Mouse (Mus musculus) splenic B cell, adult 2 months (primary cell): Measurements from ENCODE around the gene Sesn1.
A peak's percentile ranks its signal among the peaks of the same experiment; 100 is the strongest.

Experiments used
- DNase-seq: peaks from one replicate; pipeline ENCODE4 v3.0.0-alpha.2; 2011; ENCODE audit warnings: low read depth, low spot score
- H3K27me3 ChIP-seq: 2 replicates; pipeline ENCODE4 v1.6.1; 2012; ENCODE audit warnings: mild to moderate bottlenecking, low read length, moderate library complexity, mixed read lengths; ENCODE audit not compliant: control insufficient read depth, poor library complexity, insufficient read depth, severe bottlenecking
- H3K36me3 ChIP-seq: 2 replicates; pipeline ENCODE4 v1.6.1; 2012; ENCODE audit warnings: mild to moderate bottlenecking, low read length, moderate library complexity, mixed read lengths; ENCODE audit not compliant: control insufficient read depth, poor library complexity, insufficient read depth, severe bottlenecking

Sesn1 gene

DNA sequence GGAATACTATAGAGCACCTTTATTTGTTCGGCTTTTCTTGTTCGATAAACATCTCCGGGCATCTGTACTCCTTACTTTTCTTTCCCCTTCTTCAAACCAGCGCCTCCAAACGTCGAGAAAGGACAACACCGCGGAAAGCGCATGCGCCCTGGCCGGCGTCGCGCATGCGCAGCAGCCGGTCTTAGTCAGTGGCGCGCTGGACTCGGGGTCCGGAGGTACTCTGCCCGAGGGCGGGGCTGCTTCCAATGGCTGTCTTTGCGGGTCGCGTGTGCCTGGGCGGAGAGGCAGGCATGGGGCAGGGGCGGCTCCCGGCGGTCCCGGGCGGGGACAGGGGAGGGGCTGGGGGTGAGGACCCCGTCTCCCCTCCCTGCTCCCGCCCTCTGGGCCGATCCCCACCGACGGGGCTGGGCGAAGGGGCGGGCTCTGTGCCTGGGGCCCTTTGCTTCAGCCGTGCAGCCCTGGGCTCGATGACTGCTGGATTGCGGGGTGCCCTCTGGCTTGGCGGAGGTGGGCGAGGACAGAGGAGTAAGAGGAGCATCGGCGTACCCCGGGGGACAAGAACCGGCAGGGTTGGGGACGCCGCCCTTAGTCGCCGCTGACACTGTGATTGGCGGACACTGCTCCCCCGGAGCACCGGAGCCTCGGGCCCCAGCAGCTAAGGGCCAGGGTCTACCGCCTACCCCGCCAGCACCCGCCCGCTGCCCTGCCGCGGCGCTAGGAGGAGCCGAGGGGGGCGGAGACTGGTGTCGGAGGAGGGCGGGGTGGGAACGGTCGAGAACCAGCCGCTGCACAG lies at the start of gene Sesn1, which contains the start of gene Cep57l1:
Gene Sesn1, plus strand, starts transcription at position 165 of the 793 bp plus-strand sequence.
Gene Cep57l1, minus strand, starts transcription at position 101 of the 793 bp plus-strand sequence.
- no peaks in the 10 kb centered on the region for H3K36me3 ChIP-seq
- DNase-seq, result peak; percentile 92
- no peaks in the 10 kb centered on the region for H3K27me3 ChIP-seq

DNA sequence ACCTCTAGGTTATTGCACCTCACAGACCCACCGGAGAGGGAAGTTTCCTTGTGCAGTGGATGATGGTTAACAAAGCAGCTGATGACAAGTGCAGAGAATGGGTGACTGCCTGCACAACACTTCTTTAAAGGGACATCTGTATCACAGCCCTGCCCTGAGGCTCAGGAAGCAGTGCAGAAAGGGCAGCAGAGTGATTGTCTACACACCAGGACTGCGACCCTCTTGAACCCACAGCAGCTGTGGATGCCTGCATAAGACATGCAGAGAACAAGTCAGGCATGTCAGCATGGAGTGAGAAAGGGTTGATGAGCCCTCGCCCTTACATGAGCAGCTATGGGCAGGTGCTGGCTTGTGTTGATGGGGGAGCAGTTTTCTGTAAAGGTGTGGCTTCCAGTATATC lies 48.9 kb upstream of the Sesn1 start:
- H3K27me3 ChIP-seq, result no peaks in the 10 kb centered on the region
- no peak for DNase-seq
- no peaks in the 10 kb centered on the region for H3K36me3 ChIP-seq

DNA sequence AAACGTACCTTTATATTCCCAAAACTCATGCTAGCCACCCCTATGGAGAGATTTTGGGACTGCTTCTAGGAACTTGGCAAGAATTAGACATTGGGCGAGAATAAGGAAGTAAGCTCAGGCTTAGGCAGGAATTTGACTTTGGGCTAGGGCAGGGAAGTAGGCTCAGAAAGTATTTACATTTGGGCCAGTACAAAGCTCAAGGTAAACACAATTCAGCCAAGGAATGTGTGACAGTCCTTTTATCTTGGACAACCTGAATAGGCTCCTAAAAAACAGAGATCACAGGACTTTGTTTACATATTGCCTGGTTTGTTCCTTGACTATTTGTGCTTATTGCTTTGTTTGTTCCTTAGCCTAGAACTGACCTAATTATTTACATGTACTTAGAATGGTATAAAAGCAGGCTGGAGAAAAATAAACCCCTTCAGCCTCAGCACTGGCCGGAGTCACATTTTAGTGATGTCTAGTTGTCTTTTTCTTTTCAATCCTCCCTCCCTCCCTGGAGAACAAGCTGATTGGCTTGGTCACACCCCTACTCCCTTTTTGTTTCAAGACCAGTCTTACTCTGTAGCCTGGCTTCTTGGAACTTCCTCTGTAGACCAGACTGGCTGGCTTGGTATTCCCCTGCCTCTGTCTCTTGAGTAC lies 45.9 kb upstream of the Sesn1 start:
- no peak for DNase-seq

DNA sequence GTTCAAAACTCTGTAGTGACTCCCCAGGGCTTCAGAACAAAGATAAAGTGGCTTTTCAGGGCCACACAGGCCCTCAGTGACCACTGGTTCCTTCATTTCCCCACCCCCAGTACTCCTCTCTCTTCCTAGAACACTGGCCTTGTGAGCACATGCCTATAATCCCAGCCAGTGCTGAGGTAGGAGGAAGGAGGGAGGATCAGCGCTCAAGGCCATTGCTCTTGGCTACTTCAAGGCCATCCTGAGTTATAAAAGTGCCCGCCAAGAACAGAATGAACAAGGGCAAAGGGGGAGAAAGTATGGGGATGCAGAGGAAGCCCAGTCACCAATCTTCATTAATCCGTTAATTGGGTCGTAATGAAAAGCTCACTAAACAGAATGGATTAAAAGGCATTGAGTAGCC lies 44.1 kb upstream of the Sesn1 start:
- no peak for DNase-seq
- Histone ChIP-seq H3K27me3 (no peaks in the 10 kb centered on the region), H3K36me3 (no peaks in the 10 kb centered on the region)

More for the DNA sequence above, 45.9 kb upstream of the Sesn1 start:
- Histone ChIP-seq H3K36me3 (no peaks in the 10 kb centered on the region), H3K27me3 (no peaks in the 10 kb centered on the region)

DNA sequence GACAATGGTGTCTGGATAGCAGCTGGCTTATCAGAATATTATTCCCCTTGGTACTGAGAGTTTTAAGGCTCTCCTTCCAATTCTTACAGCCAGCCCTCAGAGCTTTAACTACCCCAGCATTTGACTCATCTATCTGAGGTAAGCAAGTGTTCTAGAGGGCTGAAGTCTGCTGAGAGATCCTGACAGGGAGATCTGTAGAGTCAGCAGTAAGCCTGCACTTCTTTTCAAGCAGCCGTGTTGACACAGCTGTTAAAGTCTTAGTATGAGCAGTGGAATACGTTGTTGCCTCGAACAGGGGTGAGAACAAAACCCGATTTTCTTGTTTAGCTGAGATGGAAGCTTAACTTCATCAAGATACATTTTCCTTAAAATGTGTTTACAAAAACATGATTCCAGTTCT lies 43.5 kb upstream of the Sesn1 start:
- H3K27me3 ChIP-seq, result no peaks in the 10 kb centered on the region
- no peaks in the 10 kb centered on the region for H3K36me3 ChIP-seq
- no peak for DNase-seq

DNA sequence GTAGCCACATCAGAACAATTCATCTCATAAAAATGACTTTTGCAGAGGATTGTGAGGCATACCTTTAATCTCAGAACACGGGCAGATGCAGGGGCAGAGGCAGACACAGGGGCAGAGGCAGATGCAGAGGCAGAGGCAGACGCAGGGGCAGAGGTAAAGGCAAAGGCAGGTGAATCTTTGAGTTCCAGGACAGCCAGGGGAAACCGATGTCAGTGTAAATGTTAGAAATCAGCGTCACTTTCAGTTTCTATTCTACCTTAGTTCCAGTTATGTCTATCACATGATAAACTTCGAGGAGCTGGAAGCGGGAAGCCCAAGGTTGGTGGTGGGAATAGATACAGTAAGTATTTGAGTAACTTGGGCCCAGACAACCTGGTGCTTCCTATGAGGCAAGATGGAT lies 42.5 kb upstream of the Sesn1 start:
- DNase-seq, result no peak
- Histone ChIP-seq H3K36me3 (no peaks in the 10 kb centered on the region), H3K27me3 (no peaks in the 10 kb centered on the region)

DNA sequence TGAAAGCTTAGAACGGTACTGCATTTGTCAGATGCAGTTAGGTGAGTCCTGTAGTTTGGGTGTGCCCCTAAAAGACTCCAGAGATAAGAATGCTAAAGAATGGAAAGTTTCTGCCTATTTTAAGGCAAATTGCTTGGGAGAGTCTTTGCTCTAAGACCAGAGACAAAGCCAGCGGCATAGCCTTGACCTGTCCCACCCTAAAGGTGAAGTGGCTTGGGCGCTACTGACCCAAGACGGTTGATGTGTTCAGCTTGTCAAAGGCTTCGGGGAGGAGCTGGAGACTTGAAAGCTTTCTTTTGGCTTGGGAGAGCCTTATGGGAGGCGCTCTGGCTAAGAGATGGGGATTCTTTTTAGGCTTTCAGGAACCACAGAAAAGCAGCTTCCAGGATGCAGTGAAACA lies 17.4 kb upstream of the Sesn1 start:
- DNase-seq, result no peak
- Histone ChIP-seq H3K36me3 (no peaks in the 10 kb centered on the region), H3K27me3 (no peaks in the 10 kb centered on the region)

DNA sequence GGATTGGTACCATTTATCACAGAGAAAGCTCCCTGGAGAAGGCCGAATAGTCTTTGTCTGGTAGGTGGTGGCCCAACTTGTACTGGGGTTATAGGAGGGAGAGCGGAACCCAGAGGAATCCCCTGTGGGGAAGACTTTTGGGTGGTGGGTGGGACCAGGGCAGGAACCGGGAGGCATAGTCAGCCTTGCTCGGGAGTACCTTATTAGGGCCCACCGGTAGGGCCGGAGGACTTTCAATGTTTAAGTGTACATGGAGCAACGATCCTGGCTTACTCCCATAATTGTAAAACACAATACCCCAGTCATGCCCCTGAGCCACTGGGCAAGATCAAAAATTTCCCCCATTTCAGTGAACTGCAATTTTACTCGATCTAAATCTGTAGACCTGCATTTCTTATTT lies 12.5 kb upstream of the Sesn1 start:
- Histone ChIP-seq H3K36me3 (no peaks in the 10 kb centered on the region), H3K27me3 (no peaks in the 10 kb centered on the region)
- DNase-seq, result no peak

DNA sequence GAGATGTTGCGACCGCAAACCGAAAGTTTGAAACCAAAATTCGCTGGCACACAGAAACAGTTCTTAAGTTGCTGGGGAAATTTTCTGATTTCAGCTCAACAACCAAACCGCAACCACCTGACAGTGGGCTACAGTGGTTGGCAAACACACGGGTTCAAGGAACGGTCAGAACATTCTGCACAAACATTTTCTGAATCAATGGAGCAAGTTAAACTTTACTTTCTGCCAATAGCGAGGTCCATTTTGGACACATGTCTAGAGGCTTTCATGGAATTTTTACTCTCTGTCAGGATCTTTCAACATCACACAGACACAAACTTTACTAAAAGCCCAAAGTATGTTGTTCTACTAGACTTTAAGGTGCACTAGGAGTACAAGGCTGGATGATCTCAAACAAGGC lies 6.3 kb upstream of the Sesn1 start:
- Histone ChIP-seq H3K36me3 (no peaks in the 10 kb centered on the region), H3K27me3 (no peaks in the 10 kb centered on the region)
- no peak for DNase-seq

DNA sequence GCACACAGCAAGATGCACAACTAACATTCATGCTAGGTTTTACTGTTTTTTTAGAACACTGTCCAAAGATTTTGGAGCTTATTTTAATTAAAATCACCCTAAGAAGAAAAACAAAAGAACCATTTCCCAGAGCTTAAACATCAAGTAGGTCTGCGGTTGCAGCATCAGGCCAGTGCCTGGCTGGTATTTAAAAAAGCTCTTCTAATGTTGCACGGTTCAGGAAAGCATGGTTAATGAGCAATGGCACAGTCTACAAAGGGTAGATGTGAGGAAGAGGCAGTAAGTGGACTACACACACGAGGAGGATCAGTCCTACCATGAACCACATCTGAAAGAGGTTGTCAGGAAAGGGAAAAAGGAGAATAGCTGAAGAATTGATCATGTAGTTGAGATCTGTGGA lies 5.0 kb upstream of the Sesn1 start:
- no peak for DNase-seq
- no peaks in the 10 kb centered on the region for H3K36me3 ChIP-seq

DNA sequence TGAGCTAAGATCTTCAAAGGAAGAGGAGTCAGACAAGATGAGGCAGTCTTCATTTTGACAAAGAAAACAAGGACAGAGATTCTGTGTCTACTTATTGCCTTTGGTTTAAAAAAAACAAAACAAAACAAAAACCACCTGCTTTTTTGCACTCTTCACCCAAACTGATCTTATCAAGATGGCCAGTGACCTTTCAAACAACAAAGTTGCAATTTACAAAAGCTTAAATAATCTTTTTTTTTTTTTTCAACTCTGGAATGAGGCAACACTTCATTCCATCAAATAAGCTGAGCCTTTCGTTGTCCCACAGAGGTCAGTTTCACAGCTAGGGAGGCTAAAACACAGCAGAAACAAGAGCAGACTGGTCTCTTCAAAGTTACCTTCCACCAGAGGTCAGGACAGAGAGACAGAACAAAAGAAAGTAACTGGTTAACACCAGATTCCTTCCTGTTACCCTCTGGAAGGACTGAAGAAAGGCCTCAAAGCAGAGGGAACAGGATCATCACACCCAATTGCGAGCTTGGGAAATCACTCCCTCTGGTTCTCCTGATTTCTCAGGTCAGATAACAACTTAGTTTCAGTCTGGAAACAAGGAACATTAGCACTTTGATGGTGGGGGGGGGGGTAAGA lies 3.9 kb upstream of the Sesn1 start:
- Histone ChIP-seq H3K36me3 (no peaks in the 10 kb centered on the region), H3K27me3 (no peaks in the 10 kb centered on the region)
- DNase-seq, result no peak

More for the DNA sequence above, 5.0 kb upstream of the Sesn1 start:
- H3K27me3 ChIP-seq, result no peaks in the 10 kb centered on the region

DNA sequence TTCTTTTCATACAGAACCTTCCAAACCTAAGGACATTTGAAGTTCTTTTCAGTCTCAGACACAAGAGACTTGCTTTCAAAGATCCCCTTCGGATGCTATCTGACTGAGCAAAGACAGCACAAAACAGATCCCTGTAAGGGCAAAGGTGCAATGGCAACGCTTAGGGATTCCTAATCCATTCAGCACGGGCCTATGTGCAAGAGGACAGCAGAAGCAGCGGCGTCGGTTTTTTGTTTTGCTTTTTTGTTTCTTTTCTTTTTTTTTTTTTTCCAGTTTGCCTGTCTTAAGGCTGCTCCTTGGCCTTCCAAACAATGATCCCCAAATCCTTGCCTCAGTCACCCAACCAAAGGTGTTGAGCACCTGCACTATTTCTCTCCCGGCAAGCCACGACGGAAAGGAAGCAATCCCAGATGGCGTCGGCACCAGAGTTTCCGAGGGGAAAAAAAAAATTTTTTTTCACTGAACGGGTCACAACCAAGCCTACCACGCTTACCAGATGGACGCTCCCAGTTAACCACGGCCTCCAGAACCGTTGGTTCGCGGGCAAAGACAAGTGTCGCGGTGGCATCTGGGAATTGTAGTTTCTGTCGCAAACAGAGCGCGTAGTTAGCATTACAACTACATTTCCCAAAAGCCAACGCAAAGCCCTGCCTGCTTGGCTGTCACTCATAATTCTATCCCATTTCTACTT lies 510 bp upstream of the Sesn1 start:
- DNase-seq, result no peak
- H3K36me3 ChIP-seq, result no peaks in the 10 kb centered on the region

DNA sequence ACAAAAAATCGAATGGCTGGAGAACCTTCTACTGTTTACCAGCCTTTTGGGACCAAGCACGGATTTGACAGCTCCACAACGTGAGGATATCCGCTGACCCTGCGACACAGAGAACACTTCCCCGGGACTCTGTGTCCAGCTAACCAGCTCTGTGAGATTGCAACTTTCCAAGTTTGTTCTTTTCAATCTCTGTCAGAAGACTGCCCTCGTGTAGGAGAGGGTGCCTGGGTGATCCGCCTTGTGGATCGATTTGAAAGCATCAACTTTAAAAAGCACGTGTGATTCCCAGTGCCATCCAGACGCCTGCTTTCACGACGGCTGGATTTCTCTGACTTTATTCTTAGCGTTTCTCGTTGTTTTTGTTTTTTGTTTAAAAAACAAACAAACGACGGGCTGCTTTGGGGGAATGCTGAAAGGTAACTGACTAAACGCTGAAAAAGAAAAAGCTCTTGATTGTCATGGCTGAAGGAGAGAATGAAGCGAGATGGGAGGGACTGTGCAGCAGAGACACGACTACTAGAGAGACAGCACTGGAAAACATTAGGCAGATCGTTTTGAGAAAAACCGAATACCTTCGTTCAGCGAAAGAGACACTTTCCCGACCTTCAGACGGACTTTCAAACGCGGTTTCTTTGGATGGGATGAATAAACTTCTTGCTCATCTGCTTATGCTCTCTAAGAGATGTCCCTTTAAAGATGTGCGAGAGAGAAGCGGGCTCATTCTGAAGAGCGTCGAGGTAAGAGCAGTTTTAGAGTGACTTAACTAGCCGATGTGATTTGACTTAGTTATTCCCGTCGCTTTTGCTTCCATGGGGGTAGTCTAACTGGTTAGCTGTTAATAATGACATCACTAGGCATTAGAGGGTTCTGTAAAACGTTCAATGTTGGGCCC lies 1.1 kb downstream of the Sesn1 start:
- peak; percentile 26 for DNase-seq

More for the DNA sequence above, 510 bp upstream of the Sesn1 start:
- H3K27me3 ChIP-seq, result no peaks in the 10 kb centered on the region

DNA sequence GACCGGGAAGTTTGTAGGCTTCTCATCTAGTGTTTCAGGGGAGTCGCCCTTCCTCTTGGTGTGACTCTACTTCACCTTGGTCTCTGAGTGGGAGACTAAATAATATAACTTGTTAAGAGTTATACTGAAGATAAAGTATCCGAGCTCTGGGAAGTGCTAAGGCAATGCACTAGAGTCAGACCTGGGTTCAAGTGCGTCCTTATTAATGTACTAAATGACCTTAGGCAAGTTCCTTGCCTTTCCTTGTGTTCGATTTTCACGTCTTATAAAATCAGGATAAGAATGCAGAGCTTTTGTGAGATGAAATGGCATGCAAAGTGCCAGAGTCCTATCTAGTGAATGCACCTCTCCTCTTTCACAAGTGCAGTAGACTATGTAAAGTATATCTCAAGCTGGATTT lies 2.8 kb downstream of the Sesn1 start:
- Histone ChIP-seq H3K27me3 (no peaks in the 10 kb centered on the region), H3K36me3 (no peaks in the 10 kb centered on the region)
- DNase-seq, result no peak

More for the DNA sequence above, 1.1 kb downstream of the Sesn1 start:
- no peaks in the 10 kb centered on the region for H3K36me3 ChIP-seq
- H3K27me3 ChIP-seq, result no peaks in the 10 kb centered on the region
